Mouse (Mus musculus) midbrain, postnatal 0 days (tissue): Measurements from ENCODE around the gene Naxd. TPM values are rescaled to one million over a fixed set of nuclear protein-coding genes. Genes with fewer than 3 reads are reported as not detected.
"Not testable (repeated sequence)": the region's sequence is repeated elsewhere in the genome, so short reads cannot be mapped to it uniquely, and the experiment has no call there.

Source experiments
- ATAC-seq: fragments of 200-750 bp; cut with Nextera tagmentation; 2 replicates; pipeline ENCODE4 v1.8.0; 2017; ENCODE audit warnings: moderate number of reproducible peaks, mild to moderate bottlenecking, moderate TSS enrichment, moderate library complexity; ENCODE audit not compliant: low FRiP score
- DNase-seq: peaks from one replicate; pipeline ENCODE4 v3.0.0-alpha.2; 2015; ENCODE audit warnings: low spot score
- H3K27ac ChIP-seq: fragments of 300-500 bp; sonication (generic); 2 replicates; pipeline ENCODE4 v1.5.1; 2014; ENCODE audit warnings: low read depth, mild to moderate bottlenecking, low read length, mixed read lengths
- H3K27me3 ChIP-seq: fragments of 300-500 bp; sonication (generic); 2 replicates; pipeline ENCODE4 v1.6.1; 2014; ENCODE audit warnings: low read length, control low read depth, mixed read lengths; ENCODE audit not compliant: insufficient read depth
- H3K36me3 ChIP-seq: fragments of 300-500 bp; sonication (generic); 2 replicates; pipeline ENCODE4 v1.6.1; 2014; ENCODE audit warnings: low read length, control low read depth, mixed read lengths; ENCODE audit not compliant: insufficient read depth
- H3K4me1 ChIP-seq: fragments of 300-500 bp; sonication (generic); 2 replicates; pipeline ENCODE4 v1.6.1; 2014; ENCODE audit warnings: mild to moderate bottlenecking, control low read depth, antibody characterized with exemption, low read length, mixed read lengths; ENCODE audit not compliant: insufficient read depth
- H3K4me2 ChIP-seq: fragments of 300-500 bp; sonication (generic); 2 replicates; pipeline ENCODE4 v1.6.1; 2014; ENCODE audit warnings: low read depth, mild to moderate bottlenecking, low read length, mixed read lengths; ENCODE audit not compliant: poor library complexity, severe bottlenecking
- H3K4me3 ChIP-seq: fragments of 300-500 bp; sonication (generic); 2 replicates; pipeline ENCODE4 v1.5.1; 2014; ENCODE audit warnings: low read depth, mild to moderate bottlenecking, low read length, moderate library complexity
- H3K9ac ChIP-seq: fragments of 300-500 bp; sonication (generic); replicated peaks from 2 replicates; pipeline ENCODE4 v1.6.1; 2014; ENCODE audit warnings: mild to moderate bottlenecking, low read length, moderate library complexity, mixed read lengths; ENCODE audit not compliant: poor library complexity, severe bottlenecking
- H3K9me3 ChIP-seq: fragments of 300-500 bp; sonication (generic); 2 replicates; pipeline ENCODE4 v1.6.1; 2016; ENCODE audit warnings: low read length, control low read depth
- CTCF ChIP-seq: IDR thresholded peaks from 2 replicates; pipeline ENCODE4 v1.5.1; 2016; ENCODE audit warnings: antibody characterized with exemption, mild to moderate bottlenecking
- WGBS: fragments of 180-500 bp; shearing (Covaris S2); extraction: QIAGEN DNeasy Blood & Tissue Kit; methylation state at CpG from one replicate; pipeline ENCODE4 v1.1.7; 2014; 5-methylcytosine and 5-hydroxymethylcytosine counted together
- polyA plus RNA-seq: library from polyadenylated mRNA; unstranded; fragments of >200 nt; fragmentation: Nextera tagmentation; extraction: Ambion mirVana; gene quantifications from 2 replicates; pipeline ENCODE4 v1.2.1, GENCODE M21; 2015
- total RNA-seq: library from RNA; depleted of rRNA; stranded (reverse); fragments of >200 nt; gene quantifications from 2 replicates; pipeline ENCODE4 v1.2.3, GENCODE M21; 2014

Gene Naxd
- total and polyA plus RNA-seq, 2 experiments from 2014 or later, result 88.6 to 106 TPM

GRCm38 (mm10) chr8:11461847-11462246 lies 35.5 kb upstream of the Naxd start:
- Histone ChIP-seq H3K4me3 (no peak overlapping the region), H3K4me2 (no peak overlapping the region), H3K27me3 (no peaks in the 10 kb centered on the region), H3K36me3 (no peaks in the 10 kb centered on the region), H3K9me3 (no peaks in the 10 kb centered on the region), H3K9ac (no peak overlapping the region), H3K27ac (no peak overlapping the region), H3K4me1 (no peaks in the 10 kb centered on the region)
- TF ChIP-seq CTCF, result no peak
- 70% methylated on average over 2 of the region's 2 CpGs for WGBS
- no peak for ATAC-seq
- DNase-seq, result no peak

- TF ChIP-seq CTCF, result no peak
- H3K9ac ChIP-seq, result no peak overlapping the region
- DNase-seq, result no peak
- 90% methylated on average over 4 of the region's 4 CpGs for WGBS
- no peaks in the 10 kb centered on the region for H3K27me3 ChIP-seq
- no peak for ATAC-seq
- no peak overlapping the region for H3K4me3 ChIP-seq
- H3K9me3 ChIP-seq, result no peaks in the 10 kb centered on the region
- no peak overlapping the region for H3K27ac ChIP-seq
- no peak overlapping the region for H3K4me2 ChIP-seq
- no peaks in the 10 kb centered on the region for H3K4me1 ChIP-seq
- no peaks in the 10 kb centered on the region for H3K36me3 ChIP-seq
These were observed 34.7 kb upstream of the Naxd start for GRCm38 (mm10) chr8:11462641-11463040.

GRCm38 (mm10) chr8:11463541-11463888 lies 33.8 kb upstream of the Naxd start:
- Histone ChIP-seq H3K36me3 (no peaks in the 10 kb centered on the region), H3K9ac (no peak overlapping the region), H3K27ac (no peak overlapping the region), H3K4me2 (no peak overlapping the region), H3K9me3 (no peaks in the 10 kb centered on the region), H3K4me3 (no peak overlapping the region), H3K27me3 (no peaks in the 10 kb centered on the region), H3K4me1 (no peaks in the 10 kb centered on the region)
- ATAC-seq (no peak), DNase-seq (no peak)
- WGBS, result 94% methylated on average over 2 of the region's 2 CpGs
- no peak for TF ChIP-seq CTCF

GRCm38 (mm10) chr8:11463889-11464706 lies 33.2 kb upstream of the Naxd start:
- Histone ChIP-seq H3K27me3 (no peaks in the 10 kb centered on the region), H3K4me3 (no peak overlapping the region), H3K9ac (no peak overlapping the region), H3K36me3 (no peaks in the 10 kb centered on the region), H3K4me2 (no peak overlapping the region), H3K4me1 (no peaks in the 10 kb centered on the region), H3K27ac (no peak overlapping the region), H3K9me3 (no peaks in the 10 kb centered on the region)
- DNase-seq (no peak), ATAC-seq (no peak)
- no peak for TF ChIP-seq CTCF
- 86% methylated on average over 12 of the region's 12 CpGs for WGBS

GRCm38 (mm10) chr8:11464707-11464964 lies 32.7 kb upstream of the Naxd start:
- H3K9ac ChIP-seq, result no peak overlapping the region
- no peak overlapping the region for H3K4me2 ChIP-seq
- no peak overlapping the region for H3K27ac ChIP-seq
- ATAC-seq (no peak), DNase-seq (no peak)
- no peaks in the 10 kb centered on the region for H3K9me3 ChIP-seq
- no peaks in the 10 kb centered on the region for H3K4me1 ChIP-seq
- no peaks in the 10 kb centered on the region for H3K27me3 ChIP-seq
- H3K4me3 ChIP-seq, result no peak overlapping the region
- no peak for TF ChIP-seq CTCF
- no peaks in the 10 kb centered on the region for H3K36me3 ChIP-seq
- 80% methylated on average over 3 of the region's 3 CpGs for WGBS

- no peaks in the 10 kb centered on the region for H3K27me3 ChIP-seq
- H3K9me3 ChIP-seq, result no peaks in the 10 kb centered on the region
- no peak for ATAC-seq
- H3K27ac ChIP-seq, result no peak overlapping the region
- H3K4me3 ChIP-seq, result no peak overlapping the region
- no peak for TF ChIP-seq CTCF
- H3K9ac ChIP-seq, result no peak overlapping the region
- DNase-seq, result no peak
- H3K36me3 ChIP-seq, result no peaks in the 10 kb centered on the region
- WGBS, result 94% methylated on average over 4 of the region's 4 CpGs
- H3K4me1 ChIP-seq, result no peaks in the 10 kb centered on the region
- H3K4me2 ChIP-seq, result no peak overlapping the region
These were observed 31.7 kb upstream of the Naxd start for GRCm38 (mm10) chr8:11465619-11466018.

GRCm38 (mm10) chr8:11466528-11466927 lies 30.8 kb upstream of the Naxd start:
- not testable (repeated sequence) for H3K4me3 ChIP-seq, H3K27ac ChIP-seq, H3K9ac ChIP-seq, H3K36me3 ChIP-seq, H3K27me3 ChIP-seq, H3K4me1 ChIP-seq, ATAC-seq, H3K4me2 ChIP-seq, DNase-seq, H3K9me3 ChIP-seq
- 73% methylated on average over 4 of the region's 5 CpGs for WGBS
